Comparison of ENCODE assay signal across 8 mouse cellular contexts in the genomic region with DNA sequence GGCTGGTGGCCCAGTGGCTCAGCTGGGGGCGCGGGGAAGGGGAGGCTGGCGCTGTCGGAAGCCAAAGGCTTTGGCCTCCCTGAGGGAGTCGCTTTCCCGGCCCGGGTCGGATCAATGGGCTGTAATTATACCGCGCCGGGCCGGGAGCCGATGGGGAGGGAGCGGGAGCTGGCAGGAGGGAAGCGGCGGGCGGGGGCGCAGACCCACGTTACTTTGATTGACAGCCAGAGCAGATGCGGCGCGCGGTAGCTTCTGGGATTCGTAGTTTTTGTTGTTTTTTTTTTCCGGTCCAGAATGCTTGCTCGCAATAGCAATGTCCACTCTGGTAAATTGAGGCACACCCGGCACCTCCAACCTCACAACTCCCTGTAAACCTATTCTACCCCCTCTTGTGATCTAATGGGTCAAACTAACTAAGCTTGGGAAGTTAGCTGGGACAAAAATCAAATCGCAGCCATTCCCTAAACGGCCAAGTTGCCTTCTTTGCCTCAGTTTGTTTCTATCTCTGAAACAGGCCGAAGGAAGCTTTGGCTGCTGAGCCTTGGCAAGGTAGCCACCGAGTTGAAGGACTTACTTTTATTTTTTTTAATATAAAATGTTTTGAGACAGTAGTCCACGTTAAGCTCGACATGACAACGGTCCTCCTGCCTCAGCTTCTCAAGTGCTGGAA. TPM values are rescaled to one million over a fixed set of nuclear protein-coding genes. Genes with fewer than 3 reads are reported as not detected.
DNase-seq lines count a peak whose midpoint lies in the region; ATAC-seq and TF ChIP-seq lines count a peak whose summit lies in the region.

No protein-coding gene starts in this region.

- TF ChIP-seq POLR2A in embryonic fibroblast, embryonic 13.5 days (IDR thresholded peaks at IDR 0.05; ENCODE audit: low read depth, low read length), result peak; percentile 26; the same call in 1 of the 2 replicates
- no peak for TF ChIP-seq POLR2A in limb, embryonic 14.5 days (IDR thresholded peaks at IDR 0.05; ENCODE audit: borderline replicate concordance, extremely low read depth, insufficient read depth, insufficient read length)
- TF ChIP-seq POLR2A in spleen, adult 2 months (IDR thresholded peaks at IDR 0.05; ENCODE audit: low read depth, low read length), result no peak

- peak overlapping the region; percentile 37 for H3K9ac ChIP-seq in kidney, embryonic 14.5 days (ENCODE audit: low read depth, low read length)
- 0 out of 2 replicates have a peak overlapping the region, but pooled peaks have one; percentile 8 for H3K9ac ChIP-seq in limb, embryonic 14.5 days (ENCODE audit: low read depth, low read length, severe bottlenecking)
- peak overlapping the region; percentile 53 for H3K9ac ChIP-seq in midbrain, embryonic 16.5 days (ENCODE audit: low read depth, low read length)

- H3K4me1 ChIP-seq in embryonic fibroblast, embryonic 13.5 days (ENCODE audit: control insufficient read depth, insufficient read depth, low read length), result peaks cover 3% of the 10 kb centered on the region; the same call in 1 of the 2 replicates
- H3K4me1 ChIP-seq in heart, embryonic 10.5 days, result peaks cover 75% of the 10 kb centered on the region
- peaks cover 66% of the 10 kb centered on the region for H3K4me1 ChIP-seq in kidney, embryonic 14.5 days (ENCODE audit: control insufficient read depth, insufficient read depth, low read length)
- peaks cover 48% of the 10 kb centered on the region for H3K4me1 ChIP-seq in limb, embryonic 14.5 days (ENCODE audit: control insufficient read depth, insufficient read depth, low read length)
- H3K4me1 ChIP-seq in midbrain, embryonic 16.5 days (ENCODE audit: control insufficient read depth, insufficient read depth, low read length), result peaks cover 41% of the 10 kb centered on the region
- H3K4me1 ChIP-seq in spleen, adult 2 months (ENCODE audit: control insufficient read depth, insufficient read depth, insufficient read length), result peaks cover 9% of the 10 kb centered on the region; the same call in 1 of the 2 replicates

- no peak for TF ChIP-seq CTCF in embryonic fibroblast, embryonic 13.5 days (IDR thresholded peaks at IDR 0.05; ENCODE audit: borderline replicate concordance, insufficient read depth, low read length)
- TF ChIP-seq CTCF in spleen, adult 2 months (IDR thresholded peaks at IDR 0.05; ENCODE audit: extremely low read depth, insufficient read depth, insufficient read length, insufficient replicate concordance), result no peak

- peaks cover 54% of the 10 kb centered on the region for H3K27me3 ChIP-seq in heart, embryonic 10.5 days (ENCODE audit: insufficient read depth, poor library complexity, severe bottlenecking)
- H3K27me3 ChIP-seq in kidney, embryonic 14.5 days (ENCODE audit: control insufficient read depth, insufficient read depth, low read length), result no peaks in the 10 kb centered on the region
- H3K27me3 ChIP-seq in limb, embryonic 14.5 days (ENCODE audit: control insufficient read depth, insufficient read depth, low read length), result 0 out of 2 replicates have a peak, but pooled peaks cover 3% of the 10 kb centered on the region
- peaks cover 19% of the 10 kb centered on the region for H3K27me3 ChIP-seq in midbrain, embryonic 16.5 days (ENCODE audit: control insufficient read depth, insufficient read depth, low read depth, low read length)
- peaks cover 1% of the 10 kb centered on the region; the same call in 1 of the 2 replicates for H3K27me3 ChIP-seq in spleen, adult 2 months (ENCODE audit: control insufficient read depth, insufficient read depth, low read length)

- no peaks in the 10 kb centered on the region for H3K9me3 ChIP-seq in heart, embryonic 10.5 days
- H3K9me3 ChIP-seq in kidney, embryonic 14.5 days (ENCODE audit: control insufficient read depth, low read length), result no peaks in the 10 kb centered on the region
- no peaks in the 10 kb centered on the region for H3K9me3 ChIP-seq in limb, embryonic 14.5 days (ENCODE audit: control insufficient read depth, low read length)
- no peaks in the 10 kb centered on the region for H3K9me3 ChIP-seq in midbrain, embryonic 16.5 days (replicated peaks; ENCODE audit: control insufficient read depth, low read length, poor library complexity, severe bottlenecking)

- WGBS in heart, embryonic 10.5 days, result under 1% methylated on average over 34 of the region's 34 CpGs
- WGBS in kidney, embryonic 14.5 days, result under 1% methylated on average over 34 of the region's 34 CpGs
- under 1% methylated on average over 24 of the region's 34 CpGs for WGBS in limb, embryonic 14.5 days
- WGBS in midbrain, embryonic 16.5 days, result under 1% methylated on average over 32 of the region's 34 CpGs
- under 1% methylated on average over 33 of the region's 34 CpGs for WGBS in spleen, adult 2 months

- peaks cover 12% of the 10 kb centered on the region for H3K36me3 ChIP-seq in heart, embryonic 10.5 days
- H3K36me3 ChIP-seq in kidney, embryonic 14.5 days (ENCODE audit: control insufficient read depth, insufficient read depth, low read length), result peaks cover 7% of the 10 kb centered on the region
- H3K36me3 ChIP-seq in limb, embryonic 14.5 days (ENCODE audit: control insufficient read depth, insufficient read depth, low read length), result peaks cover 13% of the 10 kb centered on the region
- peaks cover 2% of the 10 kb centered on the region; the same call in 1 of the 2 replicates for H3K36me3 ChIP-seq in midbrain, embryonic 16.5 days (ENCODE audit: control insufficient read depth, insufficient read depth, low read length)
- H3K36me3 ChIP-seq in spleen, adult 2 months (ENCODE audit: control insufficient read depth, insufficient read depth, low read length), result peaks cover 1% of the 10 kb centered on the region; the same call in 1 of the 2 replicates

- peak; percentile 61 for ATAC-seq in kidney, embryonic 14.5 days (ENCODE audit: low FRiP score, low TSS enrichment)
- ATAC-seq in limb, embryonic 14.5 days (ENCODE audit: low FRiP score, low read depth), result peak; percentile 74
- peak; percentile 69 for ATAC-seq in midbrain, embryonic 16.5 days

- peak overlapping the region; percentile 62 for H3K4me3 ChIP-seq in embryonic fibroblast, embryonic 13.5 days (ENCODE audit: insufficient read depth, low read length)
- peak overlapping the region; percentile 62 for H3K4me3 ChIP-seq in heart, embryonic 10.5 days
- peak overlapping the region; percentile 25 for H3K4me3 ChIP-seq in kidney, embryonic 14.5 days (ENCODE audit: low read length)
- H3K4me3 ChIP-seq in limb, embryonic 14.5 days (replicated peaks; ENCODE audit: low read length), result peak overlapping the region; percentile 37
- H3K4me3 ChIP-seq in midbrain, embryonic 16.5 days (ENCODE audit: low read depth, low read length), result peak overlapping the region; percentile 44
- peak overlapping the region; percentile 64 for H3K4me3 ChIP-seq in spleen, adult 2 months (ENCODE audit: extremely low read depth, insufficient read depth, insufficient read length)

- peak overlapping the region; percentile 61 for H3K4me2 ChIP-seq in kidney, embryonic 14.5 days (replicated peaks; ENCODE audit: low read depth, low read length)
- peak overlapping the region; percentile 53 for H3K4me2 ChIP-seq in limb, embryonic 14.5 days (replicated peaks; ENCODE audit: low read depth, low read length, severe bottlenecking)
- peak overlapping the region; percentile 75 for H3K4me2 ChIP-seq in midbrain, embryonic 16.5 days (ENCODE audit: low read length)

- peak overlapping the region; percentile 78 for H3K27ac ChIP-seq in embryonic fibroblast, embryonic 13.5 days (ENCODE audit: insufficient read depth, low read length)
- H3K27ac ChIP-seq in heart, embryonic 10.5 days, result peak overlapping the region; percentile 90
- peak overlapping the region; percentile 90 for H3K27ac ChIP-seq in kidney, embryonic 14.5 days (ENCODE audit: low read depth, low read length)
- peak overlapping the region; percentile 84 for H3K27ac ChIP-seq in limb, embryonic 14.5 days (replicated peaks; ENCODE audit: low read depth, low read length)
- H3K27ac ChIP-seq in midbrain, embryonic 16.5 days (ENCODE audit: low read length), result peak overlapping the region; percentile 84
- peak overlapping the region; percentile 25; the same call in 1 of the 2 replicates for H3K27ac ChIP-seq in spleen, adult 2 months (ENCODE audit: insufficient read depth, low read length)

- DNase-seq in B cell, adult 2 months, result peak; percentile 82 to 84
- peak; percentile 97 for DNase-seq in brain, adult 2 months (ENCODE audit: low read depth, low spot score)
- peak; percentile 95 for DNase-seq in heart, embryonic 10.5 days (ENCODE audit: low spot score)
- peak; percentile 98 for DNase-seq in limb, embryonic 14.5 days (ENCODE audit: low spot score)
- peak; percentile 52 to 80 for DNase-seq in spleen, adult 2 months (ENCODE audit: low read depth in 1 of 2, low spot score in 2 of 2)

RNA-seq across cellular contexts. Expression of gene Tle2, which starts 3.4 kb away (rescaled TPM):
- 22.4 and 25.7 TPM in 2 replicates for polyA plus RNA-seq in embryonic fibroblast, embryonic 13.5 days (2011; ENCODE audit: insufficient read length, low read depth, missing spikeins)
- polyA plus RNA-seq in heart, embryonic 10.5 days (2016; fragmentation: Nextera tagmentation; extraction: Ambion mirVana), result 17.4 and 18.3 TPM in 2 replicates
- 29.3 and 30.4 TPM in 2 replicates for polyA plus RNA-seq in kidney, embryonic 14.5 days (2014; fragmentation: Nextera tagmentation; extraction: Ambion mirVana)
- polyA plus RNA-seq in limb, embryonic 14.5 days (2012; rRNA removed), result 250 and 345 TPM in 2 replicates
- 38.1 and 52.2 TPM in 2 replicates for polyA plus RNA-seq in limb, embryonic 14.5 days (2014; fragmentation: Nextera tagmentation; extraction: Ambion mirVana)
- 39.0 and 54.8 TPM in 2 replicates for polyA plus RNA-seq in midbrain, embryonic 16.5 days (2015; fragmentation: Nextera tagmentation; extraction: Ambion mirVana)
- polyA plus RNA-seq in spleen, adult 2 months (2012; rRNA removed), result 49.9 and 58.6 TPM in 2 replicates

RNA-seq across cellular contexts. Expression of gene Aes, which starts 11.7 kb away (rescaled TPM):
- 354 and 424 TPM in 2 replicates for polyA plus RNA-seq in embryonic fibroblast, embryonic 13.5 days (2011; ENCODE audit: insufficient read length, low read depth, missing spikeins)
- polyA plus RNA-seq in heart, embryonic 10.5 days (2016; fragmentation: Nextera tagmentation; extraction: Ambion mirVana), result 467 and 523 TPM in 2 replicates
- 408 and 609 TPM in 2 replicates for polyA plus RNA-seq in kidney, embryonic 14.5 days (2014; fragmentation: Nextera tagmentation; extraction: Ambion mirVana)
- 472 and 473 TPM in 2 replicates for polyA plus RNA-seq in limb, embryonic 14.5 days (2012; rRNA removed)
- polyA plus RNA-seq in limb, embryonic 14.5 days (2014; fragmentation: Nextera tagmentation; extraction: Ambion mirVana), result 380 and 393 TPM in 2 replicates
- 700 and 706 TPM in 2 replicates for polyA plus RNA-seq in midbrain, embryonic 16.5 days (2015; fragmentation: Nextera tagmentation; extraction: Ambion mirVana)
- polyA plus RNA-seq in spleen, adult 2 months (2012; rRNA removed), result 702 and 1,172 TPM in 2 replicates

RNA-seq across cellular contexts. Expression of gene Gna11, which starts 26.0 kb away (rescaled TPM):
- 64.4 and 66.3 TPM in 2 replicates for polyA plus RNA-seq in embryonic fibroblast, embryonic 13.5 days (2011; ENCODE audit: insufficient read length, low read depth, missing spikeins)
- polyA plus RNA-seq in heart, embryonic 10.5 days (2016; fragmentation: Nextera tagmentation; extraction: Ambion mirVana), result 73.2 and 79.1 TPM in 2 replicates
- 77.7 and 89.2 TPM in 2 replicates for polyA plus RNA-seq in kidney, embryonic 14.5 days (2014; fragmentation: Nextera tagmentation; extraction: Ambion mirVana)
- 97.4 and 116 TPM in 2 replicates for polyA plus RNA-seq in limb, embryonic 14.5 days (2012; rRNA removed)
- polyA plus RNA-seq in limb, embryonic 14.5 days (2014; fragmentation: Nextera tagmentation; extraction: Ambion mirVana), result 89.1 and 91.7 TPM in 2 replicates
- polyA plus RNA-seq in midbrain, embryonic 16.5 days (2015; fragmentation: Nextera tagmentation; extraction: Ambion mirVana), result 89.7 and 90.2 TPM in 2 replicates
- polyA plus RNA-seq in spleen, adult 2 months (2012; rRNA removed), result 33.8 and 38.9 TPM in 2 replicates

RNA-seq across cellular contexts. Expression of gene Tle6, which starts 29.9 kb away (rescaled TPM):
- 16.5 and 26.4 TPM in 2 replicates for polyA plus RNA-seq in embryonic fibroblast, embryonic 13.5 days (2011; ENCODE audit: insufficient read length, low read depth, missing spikeins)
- polyA plus RNA-seq in heart, embryonic 10.5 days (2016; fragmentation: Nextera tagmentation; extraction: Ambion mirVana), result 29.0 and 33.9 TPM in 2 replicates
- polyA plus RNA-seq in kidney, embryonic 14.5 days (2014; fragmentation: Nextera tagmentation; extraction: Ambion mirVana), result 12.6 and 15.5 TPM in 2 replicates
- polyA plus RNA-seq in limb, embryonic 14.5 days (2012; rRNA removed), result 24.2 and 28.0 TPM in 2 replicates
- 9.2 and 16.6 TPM in 2 replicates for polyA plus RNA-seq in limb, embryonic 14.5 days (2014; fragmentation: Nextera tagmentation; extraction: Ambion mirVana)
- 4.3 and 5.2 TPM in 2 replicates for polyA plus RNA-seq in midbrain, embryonic 16.5 days (2015; fragmentation: Nextera tagmentation; extraction: Ambion mirVana)
- 14.3 and 15.6 TPM in 2 replicates for polyA plus RNA-seq in spleen, adult 2 months (2012; rRNA removed)

RNA-seq across cellular contexts. Expression of gene BC025920, which starts 35.1 kb away (rescaled TPM):
- polyA plus RNA-seq in embryonic fibroblast, embryonic 13.5 days (2011; ENCODE audit: insufficient read length, low read depth, missing spikeins), result 0.75 and 0.86 TPM in 2 replicates
- 0.95 and 1.4 TPM in 2 replicates for polyA plus RNA-seq in heart, embryonic 10.5 days (2016; fragmentation: Nextera tagmentation; extraction: Ambion mirVana)
- polyA plus RNA-seq in kidney, embryonic 14.5 days (2014; fragmentation: Nextera tagmentation; extraction: Ambion mirVana), result 0.84 and 0.86 TPM in 2 replicates
- 3.8 and 4.0 TPM in 2 replicates for polyA plus RNA-seq in limb, embryonic 14.5 days (2012; rRNA removed)
- polyA plus RNA-seq in limb, embryonic 14.5 days (2014; fragmentation: Nextera tagmentation; extraction: Ambion mirVana), result 0.58 and 0.78 TPM in 2 replicates
- polyA plus RNA-seq in midbrain, embryonic 16.5 days (2015; fragmentation: Nextera tagmentation; extraction: Ambion mirVana), result 1.9 and 2.0 TPM in 2 replicates
- 1.8 TPM in 2 replicates for polyA plus RNA-seq in spleen, adult 2 months (2012; rRNA removed)

Comparison
In these comparisons a context has a peak if more than half of its experiments do, and no peak if none do; other contexts are left out.
1. Peak in every context shown above with its lines: DNase-seq, ATAC-seq, H3K4me3 ChIP-seq and H3K27ac ChIP-seq.
2. H3K27ac ChIP-seq: peak in every context shown above with its lines; median percentile 90 in heart, embryonic 10.5 days; 90 in kidney, embryonic 14.5 days; 84 in limb, embryonic 14.5 days; 84 in midbrain, embryonic 16.5 days; 78 in embryonic fibroblast, embryonic 13.5 days; 25 in spleen, adult 2 months.